ENCODE assay signal across 28 mouse cellular contexts in the genomic region with DNA sequence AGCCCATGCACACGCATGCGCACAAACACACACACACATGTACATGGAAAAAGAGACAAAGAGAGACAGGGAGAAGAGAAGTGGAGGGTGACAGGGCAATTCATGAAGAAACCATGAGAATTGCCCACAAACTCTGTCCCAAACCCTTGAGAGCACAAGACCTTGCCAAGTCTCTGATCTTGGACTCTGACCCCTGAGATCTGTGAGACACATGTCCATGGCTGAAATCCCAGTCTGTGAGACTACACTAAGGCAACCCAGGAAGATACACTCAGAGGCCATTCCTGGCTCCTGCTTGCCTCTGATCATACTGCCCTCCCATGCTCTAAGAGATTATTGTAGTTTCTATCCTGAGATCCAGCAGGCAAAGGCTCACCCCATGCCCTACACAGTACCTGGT. TPM values are rescaled to one million over a fixed set of nuclear protein-coding genes. Genes with fewer than 3 reads are reported as not detected.
DNase-seq lines count a peak whose midpoint lies in the region; ATAC-seq and TF ChIP-seq lines count a peak whose summit lies in the region.
"Had no signal": no experiment of that assay in that cellular context is flagged by ENCODE, and none has a peak within 500 bp of the region (broad histone marks: within the 10 kb centered on the region; RNA-seq: fewer than 3 reads in every experiment).

No protein-coding gene starts in this region.

- no peaks in the 10 kb centered on the region for H3K27me3 ChIP-seq in intestine, postnatal 0 days (replicated peaks; ENCODE audit: control insufficient read depth, insufficient read depth, low read length)
- no peaks in the 10 kb centered on the region for H3K27me3 ChIP-seq in intestine, embryonic 16.5 days (replicated peaks; ENCODE audit: control insufficient read depth, insufficient read depth, low read length)
- H3K27me3 ChIP-seq: embryonic facial prominence, embryonic 12.5 days; heart, embryonic 15.5 days; hindbrain, embryonic 12.5 days; intestine, embryonic 15.5 days; limb, embryonic 13.5 days had no signal

- no peak for TF ChIP-seq CTCF in intestine, postnatal 0 days (IDR thresholded peaks at IDR 0.05; ENCODE audit: low read depth)

- no peaks in the 10 kb centered on the region for H3K4me1 ChIP-seq in intestine, postnatal 0 days (replicated peaks; ENCODE audit: control insufficient read depth, insufficient read depth, low read length)
- H3K4me1 ChIP-seq in intestine, embryonic 16.5 days (ENCODE audit: control insufficient read depth, insufficient read depth, low read length) = peaks cover 17% of the 10 kb centered on the region
- H3K4me1 ChIP-seq: liver, embryonic 13.5 days had no signal

- H3K4me3 ChIP-seq in intestine, postnatal 0 days (ENCODE audit: low read depth, low read length) = no peak overlapping the region
- no peak overlapping the region for H3K4me3 ChIP-seq in intestine, embryonic 16.5 days (ENCODE audit: low read length)
- H3K4me3 ChIP-seq: embryonic facial prominence, embryonic 12.5 days; erythroblast, embryonic 14.5 days; gastrocnemius, adult 2 months; heart, adult 2 months; heart, embryonic 15.5 days; hindbrain, embryonic 12.5 days; intestine, embryonic 15.5 days; layer of hippocampus, adult 2 months; left cerebral cortex, adult 2 months; limb, embryonic 13.5 days; liver, embryonic 13.5 days had no signal

- peak; percentile 48 for DNase-seq in adrenal gland, adult 2 months
- DNase-seq in adrenal gland, postnatal 10 days = no peak
- peak; percentile 87 for DNase-seq in kidney, adult 9 months
- DNase-seq in kidney, postnatal 10 days = no peak
- DNase-seq in kidney, postnatal 25 days = peak; percentile 66 to 76
- DNase-seq in cerebellum, adult 18-20 months = no peak
- DNase-seq: cerebellum, adult 8-10 months; cerebellum, postnatal 25 days; gastrocnemius, adult 2 months; gastrocnemius, postnatal 36 days; heart, adult 2 months; liver, embryonic 13.5 days; lung, adult 18-20 months; midbrain, embryonic 14.5 days; thymus, postnatal 4 days had no signal

- H3K27ac ChIP-seq in intestine, postnatal 0 days (ENCODE audit: low read depth, low read length) = no peak overlapping the region
- no peak overlapping the region for H3K27ac ChIP-seq in intestine, embryonic 16.5 days (ENCODE audit: low read length)
- H3K27ac ChIP-seq: embryonic facial prominence, embryonic 12.5 days; gastrocnemius, adult 2 months; heart, adult 2 months; hindbrain, embryonic 12.5 days; hindbrain, postnatal 0 days; intestine, embryonic 15.5 days; left cerebral cortex, adult 2 months; limb, embryonic 13.5 days; liver, embryonic 13.5 days had no signal

- H3K4me2 ChIP-seq in intestine, postnatal 0 days (replicated peaks; ENCODE audit: low read depth) = no peak overlapping the region
- no peak overlapping the region for H3K4me2 ChIP-seq in intestine, embryonic 16.5 days (ENCODE audit: low read depth, low read length)
- H3K4me2 ChIP-seq: embryonic facial prominence, embryonic 12.5 days; heart, embryonic 15.5 days; hindbrain, embryonic 12.5 days; intestine, embryonic 15.5 days; limb, embryonic 13.5 days; liver, embryonic 13.5 days had no signal

- no peak overlapping the region for H3K9ac ChIP-seq in intestine, postnatal 0 days (ENCODE audit: low read depth, low read length)
- no peak overlapping the region for H3K9ac ChIP-seq in intestine, embryonic 16.5 days (ENCODE audit: low read depth, low read length)
- H3K9ac ChIP-seq: embryonic facial prominence, embryonic 12.5 days; heart, embryonic 15.5 days; hindbrain, embryonic 12.5 days; intestine, embryonic 15.5 days; limb, embryonic 13.5 days; liver, embryonic 13.5 days had no signal

- WGBS in intestine, postnatal 0 days = 98% methylated on average over 2 of the region's 2 CpGs
- WGBS in intestine, embryonic 16.5 days = 93% methylated on average over 2 of the region's 2 CpGs

- peak; percentile 29; the same call in 1 of the 2 replicates for ATAC-seq in intestine, postnatal 0 days
- no peak; the same call in 1 of the 2 replicates for ATAC-seq in intestine, embryonic 16.5 days
- ATAC-seq: forebrain, embryonic 16.5 days; hindbrain, postnatal 0 days; intestine, embryonic 15.5 days had no signal

- H3K9me3 ChIP-seq in intestine, postnatal 0 days (ENCODE audit: control insufficient read depth) = no peaks in the 10 kb centered on the region
- H3K9me3 ChIP-seq in intestine, embryonic 16.5 days (ENCODE audit: control insufficient read depth, low read length) = no peaks in the 10 kb centered on the region
- H3K9me3 ChIP-seq: embryonic facial prominence, embryonic 12.5 days; G1E; heart, embryonic 15.5 days; hindbrain, embryonic 12.5 days; intestine, embryonic 15.5 days; limb, embryonic 13.5 days; liver, embryonic 13.5 days had no signal

- H3K36me3 ChIP-seq in intestine, postnatal 0 days (ENCODE audit: control insufficient read depth, insufficient read depth) = peaks cover 8% of the 10 kb centered on the region; the same call in 1 of the 2 replicates
- 0 out of 2 replicates have a peak, but pooled peaks cover 4% of the 10 kb centered on the region for H3K36me3 ChIP-seq in intestine, embryonic 16.5 days (ENCODE audit: control insufficient read depth, insufficient read depth, low read length)
- H3K36me3 ChIP-seq: heart, embryonic 15.5 days; intestine, embryonic 15.5 days; liver, embryonic 13.5 days had no signal

RNA-seq across cellular contexts. Expression of a gene that starts 44.9 kb away (rescaled TPM):
- 10 to 100 TPM; 44.5 to 48.6 TPM for total RNA-seq in adrenal gland, adult 2 months (2021)
- polyA plus RNA-seq in adrenal gland, adult 2 months (2012; rRNA removed) = 65.2 and 72.1 TPM in 2 replicates
- total RNA-seq in adrenal gland, postnatal 10 days (2021) = 10 to 100 TPM; 31.9 to 37.6 TPM
- polyA plus RNA-seq in intestine, postnatal 0 days (2015; fragmentation: Nextera tagmentation; extraction: Ambion mirVana) = 5.0 and 5.5 TPM in 2 replicates
- 7.4 and 7.8 TPM in 2 replicates for polyA plus RNA-seq in intestine, embryonic 16.5 days (2015; fragmentation: Nextera tagmentation; extraction: Ambion mirVana)

Comparison
In these comparisons a context has a peak if more than half of its experiments do, and no peak if none do; other contexts are left out.
1. DNase-seq: peak in adrenal gland, adult 2 months (single experiment), kidney, adult 9 months (single experiment) and kidney, postnatal 25 days (2 of 2); none in adrenal gland, postnatal 10 days (single experiment), kidney, postnatal 10 days (single experiment) and cerebellum, adult 18-20 months (0 of 2).